Mouse (Mus musculus): ENCODE results near the gene Angpt4.

- no peak for TF ChIP-seq CTCF (IDR thresholded peaks at IDR 0.05; ENCODE audit: low read depth, low read length)
- no peak for TF ChIP-seq POLR2A (IDR thresholded peaks at IDR 0.05; ENCODE audit: insufficient read depth, low read length)
Observed at GRCm38 (mm10) chr2:151907020-151907419, 4.0 kb upstream of the Angpt4 start.
